Mouse (Mus musculus): ENCODE results near the gene Mogat2. TPM values are rescaled to one million over a fixed set of nuclear protein-coding genes. Genes with fewer than 3 reads are reported as not detected.

Gene Mogat2
- polyA plus RNA-seq, 1 experiment: not detected

GRCm38 (mm10) chr7:99235657-99236056 is 2.8 kb downstream of the Mogat2 start:
- 65% methylated on average over 2 of the region's 2 CpGs for WGBS
- no peak overlapping the region for H3K27ac ChIP-seq (ENCODE audit: insufficient read depth, low read length)
- peaks cover 1% of the 10 kb centered on the region; the same call in 1 of the 2 replicates for H3K27me3 ChIP-seq (ENCODE audit: control insufficient read depth, insufficient read depth, low read length)
- no peak for TF ChIP-seq POLR2A (IDR thresholded peaks at IDR 0.05; ENCODE audit: borderline replicate concordance, insufficient read depth, low read length)
- TF ChIP-seq CTCF (IDR thresholded peaks at IDR 0.05; ENCODE audit: borderline replicate concordance, insufficient read depth, low read depth, low read length): no peak
- H3K4me3 ChIP-seq (replicated peaks; ENCODE audit: insufficient read depth, low read depth, low read length): no peak overlapping the region
- no peaks in the 10 kb centered on the region; the same call in 1 of the 2 replicates for H3K4me1 ChIP-seq (ENCODE audit: control insufficient read depth, insufficient read depth, low read length)
- DNase-seq: no peak

- 41% methylated on average over 2 of the region's 2 CpGs for WGBS
- Histone ChIP-seq H3K4me1 (ENCODE audit: control insufficient read depth, insufficient read depth, low read length) (no peaks in the 10 kb centered on the region; the same call in 1 of the 2 replicates), H3K27ac (ENCODE audit: insufficient read depth, low read length) (no peak overlapping the region), H3K4me3 (replicated peaks; ENCODE audit: insufficient read depth, low read depth, low read length) (no peak overlapping the region), H3K27me3 (ENCODE audit: control insufficient read depth, insufficient read depth, low read length) (peaks cover 1% of the 10 kb centered on the region; the same call in 1 of the 2 replicates)
- no peak for TF ChIP-seq POLR2A (IDR thresholded peaks at IDR 0.05; ENCODE audit: borderline replicate concordance, insufficient read depth, low read length)
- TF ChIP-seq CTCF (IDR thresholded peaks at IDR 0.05; ENCODE audit: borderline replicate concordance, insufficient read depth, low read depth, low read length): no peak
- no peak for DNase-seq
Measured at GRCm38 (mm10) chr7:99234916-99235315, 3.5 kb downstream of the Mogat2 start.

- WGBS: 57% methylated on average over 6 of the region's 6 CpGs
- TF ChIP-seq CTCF (IDR thresholded peaks at IDR 0.05; ENCODE audit: borderline replicate concordance, insufficient read depth, low read depth, low read length) (no peak), POLR2A (IDR thresholded peaks at IDR 0.05; ENCODE audit: borderline replicate concordance, insufficient read depth, low read length) (no peak)
- Histone ChIP-seq H3K27me3 (ENCODE audit: control insufficient read depth, insufficient read depth, low read length) (no peaks in the 10 kb centered on the region; the same call in 1 of the 2 replicates), H3K27ac (ENCODE audit: insufficient read depth, low read length) (no peak overlapping the region), H3K4me3 (replicated peaks; ENCODE audit: insufficient read depth, low read depth, low read length) (no peak overlapping the region), H3K4me1 (ENCODE audit: control insufficient read depth, insufficient read depth, low read length) (no peaks in the 10 kb centered on the region; the same call in 1 of the 2 replicates)
- no peak for DNase-seq
Measured at GRCm38 (mm10) chr7:99232571-99232970, 5.8 kb downstream of the Mogat2 start.

- no peak for DNase-seq
- Histone ChIP-seq H3K27ac (ENCODE audit: insufficient read depth, low read length) (no peak overlapping the region), H3K4me3 (replicated peaks; ENCODE audit: insufficient read depth, low read depth, low read length) (no peak overlapping the region), H3K27me3 (ENCODE audit: control insufficient read depth, insufficient read depth, low read length) (no peaks in the 10 kb centered on the region), H3K4me1 (ENCODE audit: control insufficient read depth, insufficient read depth, low read length) (no peaks in the 10 kb centered on the region; the same call in 1 of the 2 replicates)
- TF ChIP-seq CTCF (IDR thresholded peaks at IDR 0.05; ENCODE audit: borderline replicate concordance, insufficient read depth, low read depth, low read length): no peak
- TF ChIP-seq POLR2A (IDR thresholded peaks at IDR 0.05; ENCODE audit: borderline replicate concordance, insufficient read depth, low read length): no peak
- 71% methylated on average over 7 of the region's 7 CpGs for WGBS
Measured at GRCm38 (mm10) chr7:99230061-99230747, 8.2 kb downstream of the Mogat2 start.

- 6% methylated on average over 2 of the region's 2 CpGs for WGBS
- no peak for DNase-seq
Measured at GRCm38 (mm10) chr7:99229411-99229810, 9.0 kb downstream of the Mogat2 start.

GRCm38 (mm10) chr7:99228825-99229224 is 9.6 kb downstream of the Mogat2 start:
- no peaks in the 10 kb centered on the region for H3K27me3 ChIP-seq (ENCODE audit: control insufficient read depth, insufficient read depth, low read length)
- no peak for TF ChIP-seq CTCF (IDR thresholded peaks at IDR 0.05; ENCODE audit: borderline replicate concordance, insufficient read depth, low read depth, low read length)
- no peak for TF ChIP-seq POLR2A (IDR thresholded peaks at IDR 0.05; ENCODE audit: borderline replicate concordance, insufficient read depth, low read length)
- 83% methylated on average over 8 of the region's 8 CpGs for WGBS
- no peak overlapping the region for H3K27ac ChIP-seq (ENCODE audit: insufficient read depth, low read length)
- no peaks in the 10 kb centered on the region; the same call in 1 of the 2 replicates for H3K4me1 ChIP-seq (ENCODE audit: control insufficient read depth, insufficient read depth, low read length)
- no peak overlapping the region for H3K4me3 ChIP-seq (replicated peaks; ENCODE audit: insufficient read depth, low read depth, low read length)
- DNase-seq: no peak

More at GRCm38 (mm10) chr7:99229411-99229810, 9.0 kb downstream of the Mogat2 start:
- Histone ChIP-seq H3K27ac (ENCODE audit: insufficient read depth, low read length) (no peak overlapping the region), H3K4me1 (ENCODE audit: control insufficient read depth, insufficient read depth, low read length) (no peaks in the 10 kb centered on the region; the same call in 1 of the 2 replicates), H3K4me3 (replicated peaks; ENCODE audit: insufficient read depth, low read depth, low read length) (no peak overlapping the region), H3K27me3 (ENCODE audit: control insufficient read depth, insufficient read depth, low read length) (no peaks in the 10 kb centered on the region)
- TF ChIP-seq POLR2A (IDR thresholded peaks at IDR 0.05; ENCODE audit: borderline replicate concordance, insufficient read depth, low read length) (no peak), CTCF (IDR thresholded peaks at IDR 0.05; ENCODE audit: borderline replicate concordance, insufficient read depth, low read depth, low read length) (peak; percentile 53; the same call in 1 of the 2 replicates)

GRCm38 (mm10) chr7:99227267-99227666 is 11.2 kb downstream of the Mogat2 start:
- Histone ChIP-seq H3K4me3 (replicated peaks; ENCODE audit: insufficient read depth, low read depth, low read length) (no peak overlapping the region), H3K4me1 (ENCODE audit: control insufficient read depth, insufficient read depth, low read length) (no peaks in the 10 kb centered on the region), H3K27ac (ENCODE audit: insufficient read depth, low read length) (no peak overlapping the region), H3K27me3 (ENCODE audit: control insufficient read depth, insufficient read depth, low read length) (no peaks in the 10 kb centered on the region)
- no peak for DNase-seq
- TF ChIP-seq POLR2A (IDR thresholded peaks at IDR 0.05; ENCODE audit: borderline replicate concordance, insufficient read depth, low read length): no peak
- TF ChIP-seq CTCF (IDR thresholded peaks at IDR 0.05; ENCODE audit: borderline replicate concordance, insufficient read depth, low read depth, low read length): no peak
- 80% methylated on average over 4 of the region's 4 CpGs for WGBS

GRCm38 (mm10) chr7:99226662-99227061 is 11.8 kb downstream of the Mogat2 start:
- H3K4me3 ChIP-seq (replicated peaks; ENCODE audit: insufficient read depth, low read depth, low read length): no peak overlapping the region
- TF ChIP-seq CTCF (IDR thresholded peaks at IDR 0.05; ENCODE audit: borderline replicate concordance, insufficient read depth, low read depth, low read length) (no peak), POLR2A (IDR thresholded peaks at IDR 0.05; ENCODE audit: borderline replicate concordance, insufficient read depth, low read length) (no peak)
- no peaks in the 10 kb centered on the region for H3K4me1 ChIP-seq (ENCODE audit: control insufficient read depth, insufficient read depth, low read length)
- H3K27ac ChIP-seq (ENCODE audit: insufficient read depth, low read length): no peak overlapping the region
- H3K27me3 ChIP-seq (ENCODE audit: control insufficient read depth, insufficient read depth, low read length): no peaks in the 10 kb centered on the region
- no peak for DNase-seq
- 91% methylated on average over 10 of the region's 10 CpGs for WGBS
